Mouse (Mus musculus): ENCODE measurements around the gene Gcnt3. TPM values are rescaled to one million over a fixed set of nuclear protein-coding genes. Genes with fewer than 3 reads are reported as not detected.

Gene Gcnt3
- polyA plus RNA-seq, 1 experiment = 0.11 TPM

DNA sequence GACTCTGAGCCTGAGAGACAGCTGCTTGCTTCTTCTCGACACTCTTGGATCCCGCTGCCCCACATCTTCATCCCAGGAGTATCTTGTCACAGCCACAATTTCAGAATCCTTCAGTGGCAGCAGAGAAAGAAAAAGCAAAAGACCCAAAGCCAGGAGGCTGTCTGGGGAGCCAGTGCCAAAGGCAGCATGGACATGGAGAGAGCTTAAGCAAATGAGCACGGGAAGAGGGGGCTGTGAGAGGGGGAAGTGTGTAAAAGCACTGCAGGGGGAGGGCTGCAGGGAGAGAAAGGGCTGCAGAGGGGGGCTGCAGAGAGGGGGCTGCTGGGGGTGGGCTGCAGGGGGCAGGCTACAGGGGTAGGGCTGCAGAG, 11.5 kb upstream of the Gcnt3 start:
- Histone ChIP-seq H3K36me3 (ENCODE audit: control insufficient read depth, insufficient read depth) (no peaks in the 10 kb centered on the region), H3K4me3 (ENCODE audit: insufficient read depth, poor library complexity, severe bottlenecking) (no peak overlapping the region), H3K27me3 (ENCODE audit: control insufficient read depth, insufficient read depth, insufficient read length) (no peaks in the 10 kb centered on the region), H3K79me3 (ENCODE audit: low read depth) (no peaks in the 10 kb centered on the region), H3K79me2 (ENCODE audit: control insufficient read depth, insufficient read depth) (no peaks in the 10 kb centered on the region), H3ac (ENCODE audit: control insufficient read depth, insufficient read length, low read depth) (no peak overlapping the region)
- no peak for TF ChIP-seq MYOG (IDR thresholded peaks at IDR 0.05; ENCODE audit: control insufficient read depth, extremely low read depth, insufficient read length)
- TF ChIP-seq CTCF (IDR thresholded peaks at IDR 0.05; ENCODE audit: control insufficient read depth, insufficient read depth, insufficient read length) = no peak
- no peak for TF ChIP-seq USF1 (IDR thresholded peaks at IDR 0.05; ENCODE audit: low read depth)
- no peak for TF ChIP-seq MAX (IDR thresholded peaks at IDR 0.05)
- no peak for TF ChIP-seq MYOD1 (IDR thresholded peaks at IDR 0.05; ENCODE audit: control insufficient read depth, insufficient read length, low read depth)
- no peak for TF ChIP-seq FOSL1 (IDR thresholded peaks at IDR 0.05; ENCODE audit: insufficient read depth, low read length, poor library complexity, severe bottlenecking)
- TF ChIP-seq CEBPB (IDR thresholded peaks at IDR 0.05; ENCODE audit: low read depth) = no peak

- H3ac ChIP-seq (ENCODE audit: control insufficient read depth, insufficient read length, low read depth) = no peak overlapping the region
- H3K27me3 ChIP-seq (ENCODE audit: control insufficient read depth, insufficient read depth, insufficient read length) = no peaks in the 10 kb centered on the region
- H3K79me2 ChIP-seq (ENCODE audit: control insufficient read depth, insufficient read depth) = no peaks in the 10 kb centered on the region
- no peak for TF ChIP-seq FOSL1 (IDR thresholded peaks at IDR 0.05; ENCODE audit: insufficient read depth, low read length, poor library complexity, severe bottlenecking)
- no peak overlapping the region for H3K4me3 ChIP-seq (ENCODE audit: insufficient read depth, poor library complexity, severe bottlenecking)
- H3K79me3 ChIP-seq (ENCODE audit: low read depth) = no peaks in the 10 kb centered on the region
- no peaks in the 10 kb centered on the region for H3K36me3 ChIP-seq (ENCODE audit: control insufficient read depth, insufficient read depth)
These were observed 11.0 kb upstream of the Gcnt3 start for GRCm38 (mm10) chr9:70048751-70049415.

- Histone ChIP-seq H3K27me3 (ENCODE audit: control insufficient read depth, insufficient read depth, insufficient read length) (no peaks in the 10 kb centered on the region), H3K4me3 (ENCODE audit: insufficient read depth, poor library complexity, severe bottlenecking) (no peak overlapping the region), H3K36me3 (ENCODE audit: control insufficient read depth, insufficient read depth) (no peaks in the 10 kb centered on the region), H3K79me2 (ENCODE audit: control insufficient read depth, insufficient read depth) (no peaks in the 10 kb centered on the region), H3K79me3 (ENCODE audit: low read depth) (no peaks in the 10 kb centered on the region), H3ac (ENCODE audit: control insufficient read depth, insufficient read length, low read depth) (no peak overlapping the region)
- TF ChIP-seq CEBPB (IDR thresholded peaks at IDR 0.05; ENCODE audit: low read depth) (peak; percentile 37), CTCF (IDR thresholded peaks at IDR 0.05; ENCODE audit: control insufficient read depth, insufficient read depth, insufficient read length) (no peak)
These were observed 10.4 kb upstream of the Gcnt3 start for GRCm38 (mm10) chr9:70048280-70048679.

DNA sequence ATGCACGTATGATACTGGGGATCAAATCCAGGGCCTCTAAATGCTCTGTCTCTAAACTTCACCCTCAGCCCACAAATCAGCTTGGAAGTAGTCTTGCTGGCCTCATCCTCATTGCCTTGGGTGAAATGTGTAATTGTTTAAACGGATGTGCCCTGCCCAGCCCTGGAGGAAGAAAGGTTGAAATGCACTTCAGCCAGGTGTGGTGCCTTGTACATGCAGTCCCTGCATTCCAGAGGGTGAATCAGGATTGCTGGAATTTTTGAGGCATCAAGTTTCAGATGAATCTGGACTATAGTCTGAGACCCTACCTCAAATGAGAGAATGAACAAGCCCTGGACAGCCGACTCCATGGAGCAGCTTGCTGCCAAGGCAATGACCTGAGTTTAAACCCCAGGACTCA, 10.0 kb upstream of the Gcnt3 start:
- H3K36me3 ChIP-seq (ENCODE audit: control insufficient read depth, insufficient read depth) = no peaks in the 10 kb centered on the region
- no peaks in the 10 kb centered on the region for H3K27me3 ChIP-seq (ENCODE audit: control insufficient read depth, insufficient read depth, insufficient read length)
- H3K4me3 ChIP-seq (ENCODE audit: insufficient read depth, poor library complexity, severe bottlenecking) = no peak overlapping the region
- no peak overlapping the region for H3ac ChIP-seq (ENCODE audit: control insufficient read depth, insufficient read length, low read depth)
- TF ChIP-seq MYOD1 (IDR thresholded peaks at IDR 0.05; ENCODE audit: control insufficient read depth, insufficient read length, low read depth) (no peak), MAX (IDR thresholded peaks at IDR 0.05) (peak; percentile 53)
- H3K79me3 ChIP-seq (ENCODE audit: low read depth) = no peaks in the 10 kb centered on the region
- H3K79me2 ChIP-seq (ENCODE audit: control insufficient read depth, insufficient read depth) = no peaks in the 10 kb centered on the region

GRCm38 (mm10) chr9:70046255-70046654, 8.4 kb upstream of the Gcnt3 start:
- no peaks in the 10 kb centered on the region for H3K79me2 ChIP-seq (ENCODE audit: control insufficient read depth, insufficient read depth)
- H3K4me3 ChIP-seq (ENCODE audit: insufficient read depth, poor library complexity, severe bottlenecking) = no peak overlapping the region
- H3ac ChIP-seq (ENCODE audit: control insufficient read depth, insufficient read length, low read depth) = no peak overlapping the region
- no peak for TF ChIP-seq MYOG (IDR thresholded peaks at IDR 0.05; ENCODE audit: control insufficient read depth, extremely low read depth, insufficient read length)
- TF ChIP-seq USF1 (IDR thresholded peaks at IDR 0.05; ENCODE audit: low read depth) = no peak
- TF ChIP-seq MYOD1 (IDR thresholded peaks at IDR 0.05; ENCODE audit: control insufficient read depth, insufficient read length, low read depth) = no peak
- no peak for TF ChIP-seq CTCF (IDR thresholded peaks at IDR 0.05; ENCODE audit: control insufficient read depth, insufficient read depth, insufficient read length)
- TF ChIP-seq FOSL1 (IDR thresholded peaks at IDR 0.05; ENCODE audit: insufficient read depth, low read length, poor library complexity, severe bottlenecking) = no peak
- no peak for TF ChIP-seq CEBPB (IDR thresholded peaks at IDR 0.05; ENCODE audit: low read depth)
- TF ChIP-seq MAX (IDR thresholded peaks at IDR 0.05) = no peak
- no peaks in the 10 kb centered on the region for H3K36me3 ChIP-seq (ENCODE audit: control insufficient read depth, insufficient read depth)
- no peaks in the 10 kb centered on the region for H3K27me3 ChIP-seq (ENCODE audit: control insufficient read depth, insufficient read depth, insufficient read length)
- H3K79me3 ChIP-seq (ENCODE audit: low read depth) = no peaks in the 10 kb centered on the region

GRCm38 (mm10) chr9:70044865-70045264, 7.0 kb upstream of the Gcnt3 start:
- H3K36me3 ChIP-seq (ENCODE audit: control insufficient read depth, insufficient read depth) = no peaks in the 10 kb centered on the region
- no peaks in the 10 kb centered on the region for H3K79me2 ChIP-seq (ENCODE audit: control insufficient read depth, insufficient read depth)
- TF ChIP-seq MYOD1 (IDR thresholded peaks at IDR 0.05; ENCODE audit: control insufficient read depth, insufficient read length, low read depth) = no peak
- no peak for TF ChIP-seq FOSL1 (IDR thresholded peaks at IDR 0.05; ENCODE audit: insufficient read depth, low read length, poor library complexity, severe bottlenecking)
- no peak for TF ChIP-seq CEBPB (IDR thresholded peaks at IDR 0.05; ENCODE audit: low read depth)
- no peak for TF ChIP-seq MYOG (IDR thresholded peaks at IDR 0.05; ENCODE audit: control insufficient read depth, extremely low read depth, insufficient read length)
- no peak for TF ChIP-seq USF1 (IDR thresholded peaks at IDR 0.05; ENCODE audit: low read depth)
- no peak for TF ChIP-seq CTCF (IDR thresholded peaks at IDR 0.05; ENCODE audit: control insufficient read depth, insufficient read depth, insufficient read length)
- no peak for TF ChIP-seq MAX (IDR thresholded peaks at IDR 0.05)
- no peak overlapping the region for H3ac ChIP-seq (ENCODE audit: control insufficient read depth, insufficient read length, low read depth)
- H3K4me3 ChIP-seq (ENCODE audit: insufficient read depth, poor library complexity, severe bottlenecking) = no peak overlapping the region
- H3K79me3 ChIP-seq (ENCODE audit: low read depth) = no peaks in the 10 kb centered on the region
- H3K27me3 ChIP-seq (ENCODE audit: control insufficient read depth, insufficient read depth, insufficient read length) = no peaks in the 10 kb centered on the region

Data from C2C12 (cell line).